Mouse (Mus musculus) MEL (cell line): ENCODE results near the gene Ifngr2.

Experiments
- CHD2 ChIP-seq: IDR thresholded peaks from 2 replicates; pipeline ENCODE4 v1.6.1; 2011; ENCODE audit warnings: low read length, improper control_type of control experiment
- CTCF ChIP-seq, 3 experiments: IDR thresholded peaks in 2 of 3; conservative IDR thresholded peaks in 1 of 3; 2 replicates each; pipeline ENCODE4 v1.5.1; 2011 to 2012; ENCODE audit warnings: low read length in 3 of 3, low read depth in 2 of 3, mild to moderate bottlenecking in 2 of 3, improper control_type of control experiment in 1 of 3, inconsistent platforms in 1 of 3, mixed read lengths in 1 of 3, moderate library complexity in 1 of 3; ENCODE audit not compliant: control insufficient read depth in 1 of 3, insufficient read depth in 1 of 3, poor library complexity in 1 of 3, severe bottlenecking in 1 of 3
- ELF1 ChIP-seq: IDR thresholded peaks from 2 replicates; pipeline ENCODE4 v1.6.1; 2014; ENCODE audit warnings: low read depth, mild to moderate bottlenecking, inconsistent platforms, low read length, improper control_type of control experiment, moderate library complexity
- RAD21 ChIP-seq: IDR thresholded peaks from 2 replicates; pipeline ENCODE4 v1.6.1; 2011; ENCODE audit warnings: mild to moderate bottlenecking, low read depth, low read length, improper control_type of control experiment
- ZMIZ1 ChIP-seq: IDR thresholded peaks from 2 replicates; pipeline ENCODE4 v1.6.1; 2012; ENCODE audit warnings: low read depth, mild to moderate bottlenecking, inconsistent platforms, low read length, improper control_type of control experiment, moderate library complexity

GRCm38 (mm10) chr16:91556659-91557058, 9.8 kb downstream of the Ifngr2 start:
- TF ChIP-seq CTCF (IDR thresholded peaks at IDR 0.05 in 2 of 3, conservative IDR thresholded peaks at IDR 0.05 in 1 of 3; ENCODE audit: control insufficient read depth in 1 of 3, insufficient read depth in 1 of 3, low read depth in 2 of 3, low read length in 3 of 3, poor library complexity in 1 of 3, severe bottlenecking in 1 of 3) (no peak), CHD2 (no peak), RAD21 (no peak), ELF1 (no peak), ZMIZ1 (no peak)
